Mouse (Mus musculus) G1E-ER4 (cell line): Measurements from ENCODE around the gene Aatf. TPM values are rescaled to one million over a fixed set of nuclear protein-coding genes. Genes with fewer than 3 reads are reported as not detected.

Source experiments
- GATA1 ChIP-seq: IDR thresholded peaks from one replicate; pipeline ENCODE4 v1.8.0; 2012; ENCODE audit warnings: low read length, inconsistent platforms
- polyA plus RNA-seq: library from polyadenylated mRNA; stranded (reverse); fragments of >175 nt; gene quantifications from 2 replicates; pipeline ENCODE4 v1.2.3, GENCODE M21; 2012

Aatf gene
- polyA plus RNA-seq, 1 experiment, result 58.7 TPM

DNA sequence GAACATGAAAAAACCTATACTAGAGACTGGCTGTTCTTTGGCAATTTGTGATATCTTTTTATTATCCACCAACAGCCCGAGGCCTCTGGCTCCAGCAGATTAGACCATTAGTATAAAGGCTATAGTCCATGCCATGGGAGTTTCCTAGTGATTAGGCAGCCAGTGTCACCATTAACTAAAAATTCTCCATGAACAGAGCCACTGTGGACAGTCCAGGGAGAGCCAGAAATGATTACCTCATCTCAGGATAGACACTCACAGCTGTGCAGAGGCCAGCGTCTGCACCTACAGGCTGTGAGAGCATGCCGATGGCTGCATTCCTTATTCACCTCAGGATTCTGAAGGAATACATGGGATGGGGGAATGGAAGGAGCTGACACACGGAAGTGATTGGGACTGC lies 140.2 kb downstream of the Aatf start:
- no peak for TF ChIP-seq GATA1

Other genes starting within 250 kb of the Aatf start
- not detected in 2 replicates for gene Lhx1, start 12.0 kb upstream of the Aatf start, polyA plus RNA-seq